Mouse (Mus musculus) brain, embryonic 14.5 days (tissue): ENCODE results near the gene Nr1i3.

Source experiments
- CTCF ChIP-seq: fragments of 200-500 bp; IDR thresholded peaks from 2 replicates; pipeline ENCODE4 v1.5.1; 2012; ENCODE audit warnings: inconsistent platforms, mild to moderate bottlenecking, moderate library complexity, borderline replicate concordance; ENCODE audit not compliant: insufficient read depth, insufficient read length; ENCODE audit errors: extremely low read depth
- POLR2A ChIP-seq: fragments of 200-500 bp; IDR thresholded peaks from 2 replicates; pipeline ENCODE4 v1.6.1; 2012; ENCODE audit warnings: mild to moderate bottlenecking, inconsistent platforms, borderline replicate concordance; ENCODE audit not compliant: poor library complexity, insufficient read depth, insufficient read length, severe bottlenecking; ENCODE audit errors: extremely low read depth

DNA sequence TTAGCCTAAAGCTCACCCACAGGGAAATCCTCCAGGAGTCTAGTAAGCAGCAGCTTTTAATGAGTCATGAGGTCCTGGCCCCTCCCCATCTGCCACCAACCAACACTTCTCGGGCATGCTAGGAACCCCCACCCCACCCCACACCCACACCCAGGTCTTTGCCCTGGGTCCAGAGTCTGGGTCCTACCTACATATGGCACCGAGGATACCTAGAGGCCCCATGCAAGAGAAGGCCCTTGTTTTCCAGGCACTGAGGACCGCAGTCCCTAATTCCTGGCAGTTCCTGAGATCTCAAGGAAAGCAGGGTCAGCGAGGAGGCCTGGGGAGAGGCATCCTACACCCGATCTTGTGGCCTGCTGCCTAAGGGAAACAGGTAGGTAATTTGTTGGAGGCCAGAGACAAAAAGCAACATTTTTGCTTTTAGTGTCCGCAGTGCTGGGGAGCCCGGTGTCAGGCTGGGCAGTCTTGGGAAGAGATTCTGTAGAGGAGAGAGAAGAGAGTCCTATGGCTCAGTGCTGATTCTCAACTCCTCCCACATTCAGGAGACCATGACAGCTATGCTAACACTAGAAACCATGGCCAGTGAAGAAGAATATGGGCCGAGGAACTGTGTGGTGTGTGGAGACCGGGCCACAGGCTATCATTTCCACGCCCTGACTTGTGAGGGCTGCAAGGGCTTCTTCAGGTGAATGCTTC, at the start of gene Nr1i3:
- TF ChIP-seq CTCF (no peak), POLR2A (no peak)
